Mouse (Mus musculus) liver, postnatal 0 days (tissue): ENCODE data around the gene Hacd2. TPM values are rescaled to one million over a fixed set of nuclear protein-coding genes. Genes with fewer than 3 reads are reported as not detected.

Experiments
- ATAC-seq: fragments of 200-750 bp; cut with Nextera tagmentation; 2 replicates; pipeline ENCODE4 v1.8.0; 2017; ENCODE audit warnings: mild to moderate bottlenecking, moderate library complexity
- DNase-seq: peaks from one replicate; pipeline ENCODE4 v3.0.0-alpha.2; 2016
- H3K27ac ChIP-seq: fragments of 300-500 bp; sonication (generic); 2 replicates; pipeline ENCODE4 v1.5.1; 2014; ENCODE audit warnings: antibody characterized with exemption, moderate library complexity, mild to moderate bottlenecking, low read depth
- H3K27me3 ChIP-seq: fragments of 300-500 bp; sonication (generic); 2 replicates; pipeline ENCODE4 v1.6.1; 2014; ENCODE audit warnings: low read length, control low read depth, mixed read lengths; ENCODE audit not compliant: insufficient read depth
- H3K36me3 ChIP-seq: fragments of 300-500 bp; sonication (generic); replicated peaks from 2 replicates; pipeline ENCODE4 v1.6.1; 2014; ENCODE audit warnings: mild to moderate bottlenecking, control low read depth, low read length, moderate library complexity, mixed read lengths; ENCODE audit not compliant: insufficient read depth
- H3K4me1 ChIP-seq: fragments of 300-500 bp; sonication (generic); 2 replicates; pipeline ENCODE4 v1.6.1; 2014; ENCODE audit warnings: antibody characterized with exemption, mild to moderate bottlenecking, control low read depth; ENCODE audit not compliant: insufficient read depth
- H3K4me2 ChIP-seq: fragments of 300-500 bp; sonication (generic); 2 replicates; pipeline ENCODE4 v1.6.1; 2014; ENCODE audit warnings: low read depth, mild to moderate bottlenecking, low read length, moderate library complexity, mixed read lengths
- H3K4me3 ChIP-seq: fragments of 300-500 bp; sonication (generic); 2 replicates; pipeline ENCODE4 v1.5.1; 2014; ENCODE audit warnings: low read depth, low read length
- H3K9ac ChIP-seq: fragments of 300-500 bp; sonication (generic); replicated peaks from 2 replicates; pipeline ENCODE4 v1.6.1; 2014; ENCODE audit warnings: mild to moderate bottlenecking, moderate library complexity
- H3K9me3 ChIP-seq: fragments of 300-500 bp; sonication (generic); 2 replicates; pipeline ENCODE4 v1.6.1; 2016; ENCODE audit warnings: mild to moderate bottlenecking, control low read depth, low read length, mixed read lengths
- CTCF ChIP-seq: sonication (generic); IDR thresholded peaks from 2 replicates; pipeline ENCODE4 v1.5.1; 2016; ENCODE audit warnings: antibody characterized with exemption, low read depth
- EP300 ChIP-seq: IDR thresholded peaks from 2 replicates; pipeline ENCODE4 v1.6.1; 2016; ENCODE audit warnings: antibody characterized with exemption, low read depth, mild to moderate bottlenecking
- WGBS: fragments of 180-500 bp; shearing (Covaris S2); extraction: QIAGEN DNeasy Blood & Tissue Kit; methylation state at CpG from one replicate; pipeline ENCODE4 v1.1.7; 2014; ENCODE audit not compliant: insufficient replicate concordance; 5-methylcytosine and 5-hydroxymethylcytosine counted together
- polyA plus RNA-seq: library from polyadenylated mRNA; unstranded; fragments of >200 nt; fragmentation: Nextera tagmentation; extraction: Ambion mirVana; gene quantifications from 2 replicates; pipeline ENCODE4 v1.2.1, GENCODE M21; 2015

Hacd2 gene
- polyA plus RNA-seq, 1 experiment from 2014 or later: 154 TPM

DNA sequence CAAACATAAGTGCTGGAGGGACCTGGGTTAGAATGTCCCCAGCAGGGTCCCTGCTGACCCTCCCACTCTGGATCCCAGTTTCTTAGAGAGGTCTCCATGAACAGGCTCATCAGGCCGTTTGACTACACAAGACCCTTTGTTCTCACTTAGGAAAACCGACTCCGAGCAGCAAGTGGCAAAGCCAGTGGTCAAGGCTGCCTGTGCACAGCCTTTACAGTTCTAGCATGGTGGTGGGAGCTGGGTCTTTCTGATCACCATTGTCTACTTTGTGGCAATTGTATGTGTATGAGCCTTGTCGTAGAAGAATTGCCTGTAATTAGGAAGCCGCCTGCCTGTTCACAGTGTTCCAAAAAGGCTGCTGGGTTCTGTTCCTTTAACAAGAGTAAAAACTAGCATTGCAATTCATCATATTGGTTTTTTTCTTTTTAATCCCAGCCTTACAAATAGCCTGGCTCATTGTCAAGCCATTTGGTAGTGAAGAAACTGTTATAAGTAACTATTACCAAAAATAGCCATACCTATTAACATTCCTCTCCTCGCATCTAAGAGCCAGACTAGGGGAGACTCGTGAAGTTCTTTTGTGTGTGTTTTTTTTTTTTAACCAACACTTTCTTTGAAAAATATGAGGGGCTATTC lies 87.5 kb downstream of the Hacd2 start:
- no peaks in the 10 kb centered on the region for H3K4me1 ChIP-seq
- no peak overlapping the region for H3K27ac ChIP-seq
- no peak for ATAC-seq
- no peak for DNase-seq
- H3K36me3 ChIP-seq: peaks cover 12% of the 10 kb centered on the region
- no peak overlapping the region for H3K9ac ChIP-seq
- no peaks in the 10 kb centered on the region for H3K27me3 ChIP-seq
- H3K4me3 ChIP-seq: no peak overlapping the region
- H3K4me2 ChIP-seq: no peak overlapping the region
- no peak for TF ChIP-seq CTCF
- TF ChIP-seq EP300: no peak
- no peaks in the 10 kb centered on the region for H3K9me3 ChIP-seq
- WGBS: 78% methylated on average over 7 of the region's 7 CpGs

DNA sequence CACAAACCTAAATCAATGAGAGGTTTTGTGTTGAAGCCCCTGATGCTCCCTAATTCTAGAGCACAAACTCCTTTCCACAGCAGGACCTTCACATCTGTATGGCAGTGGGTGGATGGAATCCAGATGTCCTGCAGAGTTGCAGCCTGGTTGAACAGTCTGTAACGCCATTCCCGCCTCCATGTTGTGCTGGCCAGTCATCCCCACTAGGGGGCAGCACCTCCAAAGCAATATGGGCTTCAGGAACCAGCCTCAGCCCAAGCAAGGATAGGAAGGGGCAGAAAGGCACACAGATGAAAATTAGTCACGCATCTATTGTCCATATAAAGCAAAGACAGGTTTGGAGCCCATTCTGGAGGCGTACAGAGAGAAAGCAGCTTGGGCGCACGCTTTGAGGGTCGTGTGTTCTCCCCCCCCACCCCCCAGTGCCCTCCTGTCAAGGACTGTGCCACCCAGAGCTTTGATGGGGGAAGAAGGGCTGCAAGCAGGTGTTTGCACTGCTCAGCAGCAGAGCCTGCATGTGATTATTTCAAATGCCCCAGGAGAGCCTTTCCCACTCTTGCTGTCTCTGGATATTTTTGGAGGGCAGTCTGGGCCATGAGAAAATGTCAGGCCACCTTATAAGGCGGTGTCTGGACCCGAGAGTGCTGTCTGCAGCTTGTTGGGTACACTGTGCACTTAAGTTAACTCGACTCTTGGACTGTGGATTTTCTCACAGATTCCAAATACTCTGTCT lies 88.3 kb downstream of the Hacd2 start:
- no peaks in the 10 kb centered on the region for H3K4me1 ChIP-seq
- DNase-seq: peak; percentile 85
- H3K27me3 ChIP-seq: no peaks in the 10 kb centered on the region
- no peak overlapping the region for H3K4me3 ChIP-seq
- TF ChIP-seq EP300 (no peak), CTCF (peak; percentile 97)
- peaks cover 12% of the 10 kb centered on the region for H3K36me3 ChIP-seq
- ATAC-seq: peak; percentile 77
- no peak overlapping the region for H3K4me2 ChIP-seq
- WGBS: 38% methylated on average over 10 of the region's 10 CpGs
- H3K9me3 ChIP-seq: no peaks in the 10 kb centered on the region
- no peak overlapping the region for H3K27ac ChIP-seq
- no peak overlapping the region for H3K9ac ChIP-seq

GRCm38 (mm10) chr16:35111143-35111620 lies 89.0 kb downstream of the Hacd2 start:
- TF ChIP-seq EP300: no peak
- peak; percentile 41 for TF ChIP-seq CTCF
- no peak for ATAC-seq
- Histone ChIP-seq H3K4me1 (no peaks in the 10 kb centered on the region), H3K4me2 (no peak overlapping the region), H3K36me3 (peaks cover 7% of the 10 kb centered on the region), H3K27ac (no peak overlapping the region), H3K27me3 (no peaks in the 10 kb centered on the region), H3K9ac (no peak overlapping the region), H3K4me3 (no peak overlapping the region), H3K9me3 (no peaks in the 10 kb centered on the region)
- WGBS: 62% methylated on average over 8 of the region's 8 CpGs
- no peak for DNase-seq

DNA sequence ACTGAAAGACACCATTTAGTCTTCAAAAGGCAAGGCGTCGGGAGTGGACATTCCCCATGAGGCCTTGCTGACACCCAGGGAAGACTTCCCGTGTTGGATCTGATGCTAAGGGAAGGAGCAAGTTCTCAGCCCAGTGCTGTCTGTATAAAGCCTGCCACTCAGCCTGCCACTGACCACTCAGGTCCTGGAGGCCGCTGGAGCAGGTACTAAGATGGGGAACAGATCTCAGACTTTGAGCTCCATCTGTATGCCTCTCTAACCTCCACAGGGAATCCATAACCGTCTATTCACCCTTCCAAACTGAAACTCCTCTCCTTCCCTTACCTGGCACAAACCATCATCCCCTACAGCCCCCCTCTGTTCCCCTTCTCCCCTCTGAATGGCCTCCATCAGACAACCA lies 91.3 kb downstream of the Hacd2 start:
- ATAC-seq: no peak
- no peak overlapping the region for H3K27ac ChIP-seq
- H3K4me1 ChIP-seq: no peaks in the 10 kb centered on the region
- no peaks in the 10 kb centered on the region for H3K36me3 ChIP-seq
- no peak overlapping the region for H3K9ac ChIP-seq
- WGBS: 88% methylated on average over 5 of the region's 5 CpGs
- no peak overlapping the region for H3K4me3 ChIP-seq
- no peak for TF ChIP-seq EP300
- no peak for TF ChIP-seq CTCF
- H3K9me3 ChIP-seq: no peaks in the 10 kb centered on the region
- no peak for DNase-seq
- no peaks in the 10 kb centered on the region for H3K27me3 ChIP-seq
- no peak overlapping the region for H3K4me2 ChIP-seq

DNA sequence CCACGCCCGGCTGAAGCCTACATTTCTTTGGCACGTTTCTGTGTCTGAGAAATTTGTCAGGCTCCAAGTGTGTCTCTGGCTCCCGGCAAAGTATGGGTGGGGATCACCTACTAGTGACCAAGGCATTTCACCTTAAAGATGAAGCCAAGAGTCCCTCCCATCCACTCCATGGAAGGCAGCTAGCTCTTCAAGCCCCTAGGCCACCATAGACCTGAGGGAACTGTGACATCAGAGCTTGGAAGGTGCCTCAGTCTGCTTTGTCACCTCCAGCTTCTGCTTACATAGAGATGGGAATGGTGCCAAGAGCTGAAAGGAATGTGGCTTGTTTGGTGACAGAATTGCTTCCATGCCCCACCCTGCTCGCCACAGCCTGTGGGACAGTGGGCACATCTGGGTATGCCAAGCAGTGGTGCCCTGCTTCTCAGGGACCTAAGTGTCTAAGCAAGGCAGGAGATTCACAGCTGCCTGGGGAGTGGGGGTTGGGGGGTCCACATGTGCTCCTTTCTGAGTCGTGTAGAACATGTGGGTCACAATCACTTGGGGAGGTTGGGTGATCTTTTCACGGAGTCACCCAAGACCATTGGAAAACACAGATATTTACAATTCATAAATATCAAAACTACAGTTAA lies 94.2 kb downstream of the Hacd2 start:
- Histone ChIP-seq H3K9me3 (no peaks in the 10 kb centered on the region), H3K27ac (no peak overlapping the region), H3K27me3 (no peaks in the 10 kb centered on the region), H3K4me2 (no peak overlapping the region), H3K36me3 (no peaks in the 10 kb centered on the region), H3K4me3 (no peak overlapping the region), H3K4me1 (no peaks in the 10 kb centered on the region), H3K9ac (no peak overlapping the region)
- 84% methylated on average over 7 of the region's 7 CpGs for WGBS
- ATAC-seq: no peak
- TF ChIP-seq EP300 (no peak), CTCF (no peak)
- DNase-seq: no peak

DNA sequence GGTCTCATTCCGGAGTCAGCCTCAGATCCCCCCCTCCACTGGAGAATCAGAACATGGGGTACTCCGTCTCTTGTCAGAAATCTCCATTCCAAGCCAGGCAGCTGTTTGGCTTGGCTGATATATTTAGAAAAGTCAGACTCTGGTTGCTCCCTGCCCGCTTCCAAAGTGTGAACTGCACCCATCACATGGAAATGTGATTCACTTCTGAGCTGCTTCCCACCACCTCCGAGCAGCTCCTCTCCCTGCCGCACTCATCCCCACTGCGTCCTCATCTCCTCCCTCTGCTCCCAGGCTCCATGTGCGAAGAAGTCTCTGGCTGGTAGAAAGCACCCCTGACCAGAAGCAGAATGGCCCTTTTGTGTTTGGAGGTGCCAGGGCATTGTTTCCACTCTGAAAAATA lies 95.2 kb downstream of the Hacd2 start:
- Histone ChIP-seq H3K4me2 (no peak overlapping the region), H3K4me3 (no peak overlapping the region), H3K4me1 (no peaks in the 10 kb centered on the region), H3K36me3 (no peaks in the 10 kb centered on the region), H3K27me3 (no peaks in the 10 kb centered on the region), H3K9ac (no peak overlapping the region), H3K9me3 (no peaks in the 10 kb centered on the region), H3K27ac (no peak overlapping the region)
- WGBS: 75% methylated on average over 7 of the region's 7 CpGs
- no peak for DNase-seq
- ATAC-seq: no peak
- no peak for TF ChIP-seq CTCF
- no peak for TF ChIP-seq EP300
